Mouse (Mus musculus): ENCODE results near the gene Tle3. TPM values are rescaled to one million over a fixed set of nuclear protein-coding genes. Genes with fewer than 3 reads are reported as not detected.

The Tle3 gene
- total RNA-seq, 2 experiments from 2014 or later: 67.9 to 79.5 TPM

DNA sequence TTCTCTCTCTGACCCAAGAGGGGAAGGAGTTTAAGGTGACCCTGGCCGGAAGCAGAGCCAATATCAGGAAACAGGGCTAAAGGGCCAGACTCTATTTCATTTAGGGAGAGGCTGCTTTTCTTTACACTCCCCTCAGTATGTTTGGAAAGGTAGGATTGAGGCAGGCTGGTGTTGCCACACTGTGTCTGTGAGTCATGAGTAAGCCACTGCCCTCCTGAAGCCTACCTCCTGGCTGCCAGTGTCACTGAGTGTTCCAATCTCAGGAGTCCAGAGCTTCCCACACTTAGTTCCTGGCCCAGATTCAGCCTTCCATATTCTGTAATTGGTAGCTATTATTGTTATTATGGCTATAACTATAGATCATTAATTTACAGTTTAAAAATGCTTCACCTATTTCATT is 79.9 kb downstream of the Tle3 start:
- DNase-seq (ENCODE audit: low spot score in 2 of 2): no peak
- intact Hi-C loops (cut with DNase I): no loop called here

DNA sequence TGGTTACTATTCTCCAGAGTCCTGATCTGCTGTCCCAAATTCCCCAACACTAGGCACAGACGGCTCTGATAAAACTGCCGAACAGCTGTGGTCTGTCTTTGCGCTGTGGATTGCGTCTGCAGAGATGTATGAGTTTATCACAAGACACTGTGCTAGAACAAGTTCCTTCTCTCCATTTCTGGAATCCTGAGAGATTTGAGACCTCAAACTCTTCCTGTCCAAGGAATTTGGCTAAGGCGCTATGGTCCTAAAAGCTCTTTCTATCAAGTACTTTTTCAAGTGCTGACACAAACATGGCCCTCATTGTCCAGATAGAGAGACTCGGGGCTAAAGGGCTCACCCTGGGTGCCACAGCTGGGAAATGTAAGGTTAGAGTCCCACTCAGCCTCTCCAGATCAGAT is 83.7 kb downstream of the Tle3 start:
- DNase-seq (ENCODE audit: low spot score in 2 of 2): no peak
- intact Hi-C loops (cut with DNase I): no loop called here

DNA sequence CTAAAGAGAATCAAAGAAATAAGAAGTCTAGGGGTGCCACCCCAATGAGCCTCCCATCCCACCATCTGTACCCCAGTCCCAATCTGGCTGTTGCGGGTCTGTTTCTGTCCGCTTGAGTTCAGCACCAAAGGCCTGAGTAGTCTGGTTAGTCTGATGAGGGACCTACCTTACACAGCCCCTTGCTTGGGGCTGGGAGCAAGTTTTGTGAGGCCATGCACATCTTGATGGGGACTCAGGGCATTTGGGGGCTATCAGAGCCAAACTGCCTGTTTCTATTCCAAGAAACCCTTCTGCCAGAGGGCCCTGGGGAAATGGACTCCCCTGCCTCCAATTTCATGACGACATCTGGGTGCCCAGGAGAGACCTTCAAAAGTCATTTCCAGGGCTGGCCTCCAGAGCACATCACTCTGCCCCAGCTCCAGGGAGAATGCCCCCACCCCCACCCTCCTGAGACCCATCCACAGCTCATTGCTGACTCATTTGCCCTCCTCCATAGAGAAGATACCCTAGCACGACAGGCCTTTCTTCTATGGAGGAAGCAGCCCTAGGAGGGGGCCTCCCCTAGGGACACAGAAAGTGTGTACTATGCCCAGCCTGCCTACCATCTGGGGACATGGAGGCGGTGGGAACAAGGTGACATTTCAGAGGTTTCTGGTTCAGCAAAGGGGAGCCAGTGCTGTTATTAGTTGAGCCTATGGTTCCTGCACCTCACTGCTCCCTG is 84.4 kb downstream of the Tle3 start:
- intact Hi-C loops (cut with DNase I): no loop called here
- DNase-seq (ENCODE audit: low spot score in 2 of 2): no peak

DNA sequence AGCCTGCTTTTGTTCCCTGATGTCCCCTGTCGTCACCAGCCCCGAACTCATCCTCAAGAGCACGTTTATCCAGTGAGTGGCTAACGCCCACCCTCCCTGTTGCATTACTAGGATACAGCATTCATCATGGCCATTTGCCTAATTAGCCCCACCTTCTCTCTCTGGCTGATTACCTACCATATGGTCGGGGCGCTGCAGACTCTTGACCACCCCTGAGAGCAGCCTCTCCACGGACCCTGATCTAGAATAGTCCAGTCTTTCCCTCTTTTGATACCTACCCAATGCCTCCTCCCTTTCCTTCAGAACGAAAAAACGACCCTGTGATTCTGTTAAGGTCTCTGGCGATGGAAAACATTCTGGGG is 85.0 kb downstream of the Tle3 start:
- intact Hi-C loops (cut with DNase I): no loop called here
- no peak for DNase-seq (ENCODE audit: low spot score in 2 of 2)

GRCm38 (mm10) chr9:61461859-61462258 is 89.7 kb downstream of the Tle3 start:
- intact Hi-C loops (cut with DNase I): no loop called here
- DNase-seq (ENCODE audit: low spot score in 2 of 2): no peak

DNA sequence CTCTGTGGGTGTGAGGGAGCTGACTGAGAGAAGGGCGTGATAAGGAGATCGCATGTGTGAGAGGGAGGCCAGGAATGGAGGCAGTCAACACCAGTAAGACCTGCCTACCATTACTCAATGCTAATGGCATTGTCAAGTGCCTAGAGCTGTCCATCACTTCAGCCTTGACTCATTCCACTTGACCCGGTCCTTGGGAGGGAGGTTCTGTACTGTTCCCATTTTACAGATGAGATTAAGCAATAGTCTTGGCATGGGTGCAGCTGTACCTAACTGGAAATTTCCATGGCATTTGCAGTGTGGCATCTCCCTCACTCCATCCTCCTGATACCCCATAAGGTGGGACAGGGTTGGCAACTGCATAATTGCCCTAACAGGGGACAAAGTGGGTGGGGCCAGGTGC is 95.3 kb downstream of the Tle3 start:
- DNase-seq (ENCODE audit: low spot score in 2 of 2): no peak
- intact Hi-C loops (cut with DNase I): no loop called here
